Mouse (Mus musculus) adrenal gland, postnatal 36 days (tissue): ENCODE data around the gene Gm20850. TPM values are rescaled to one million over a fixed set of nuclear protein-coding genes. Genes with fewer than 3 reads are reported as not detected.
"Not testable (repeated sequence)": the region's sequence is repeated elsewhere in the genome, so short reads cannot be mapped to it uniquely, and the experiment has no call there.

Source experiments
- DNase-seq, 2 experiments: peaks; one replicate each; pipeline ENCODE4 v3.0.0; 2021; ENCODE audit warnings: mixed read lengths in 1 of 2
- long read RNA-seq, 2 experiments: library from polyadenylated mRNA; stranded (forward); transcript quantifications; one replicate each; pipeline ENCODE4 v2.0.0; 2021; ENCODE audit warnings: borderline sequencing depth in 2 of 2
- total RNA-seq, 2 experiments: library from RNA; stranded (reverse); gene quantifications; 2 replicates each; pipeline ENCODE4 v1.2.3; 2021

Gene Gm20850
- not detected for total RNA-seq
- long read RNA-seq, experiment 1: 0 reads
- long read RNA-seq, experiment 2: 0 reads

DNA sequence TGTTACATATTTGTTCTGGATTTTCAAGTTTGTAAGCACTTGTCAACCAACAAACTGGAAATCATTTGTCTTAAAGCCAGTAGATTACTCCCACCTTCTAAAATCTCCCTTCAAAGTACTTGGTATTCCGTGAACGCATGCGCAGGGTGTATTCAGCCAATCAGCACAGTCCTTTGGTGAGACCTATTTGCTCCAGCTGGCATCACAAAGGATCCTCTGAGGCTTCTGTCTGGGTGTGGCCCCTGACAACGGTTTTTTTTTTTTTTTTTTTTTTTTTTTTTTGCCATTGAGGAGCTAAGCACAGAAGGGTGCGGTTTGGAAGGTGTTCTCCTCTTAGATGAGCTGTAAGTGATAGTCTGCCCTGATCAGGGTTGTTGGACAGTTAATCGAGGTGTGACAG lies at the start of gene Gm20850:
Gene Gm20850 (plus strand): TSS at position 301 of the 400 bp plus-strand sequence.
- DNase-seq: not testable (repeated sequence)
